Mouse (Mus musculus) kidney, embryonic 15.5 days (tissue): ENCODE data around the gene Rinl. TPM values are rescaled to one million over a fixed set of nuclear protein-coding genes. Genes with fewer than 3 reads are reported as not detected.

Experiments used
- ATAC-seq: fragments of 200-750 bp; cut with Nextera tagmentation; replicated peaks from 2 replicates; pipeline ENCODE4 v1.8.0; 2017; ENCODE audit warnings: moderate TSS enrichment; ENCODE audit not compliant: low FRiP score
- H3K27ac ChIP-seq: fragments of 300-500 bp; sonication (generic); 2 replicates; pipeline ENCODE4 v1.5.1; 2015; ENCODE audit warnings: mild to moderate bottlenecking, inconsistent platforms
- H3K27me3 ChIP-seq: fragments of 300-500 bp; sonication (generic); 2 replicates; pipeline ENCODE4 v1.6.1; 2015; ENCODE audit warnings: inconsistent platforms
- H3K36me3 ChIP-seq: fragments of 300-500 bp; sonication (generic); 2 replicates; pipeline ENCODE4 v1.6.1; 2015; ENCODE audit warnings: inconsistent platforms
- H3K4me1 ChIP-seq: fragments of 300-500 bp; sonication (generic); 2 replicates; pipeline ENCODE4 v1.6.1; 2015; ENCODE audit warnings: inconsistent platforms
- H3K4me2 ChIP-seq: fragments of 300-500 bp; sonication (generic); 2 replicates; pipeline ENCODE4 v1.6.1; 2015; ENCODE audit warnings: moderate library complexity, mild to moderate bottlenecking, inconsistent platforms
- H3K4me3 ChIP-seq: fragments of 300-500 bp; sonication (generic); replicated peaks from 2 replicates; pipeline ENCODE4 v1.5.1; 2015; ENCODE audit warnings: mild to moderate bottlenecking, inconsistent platforms
- H3K9ac ChIP-seq: fragments of 300-500 bp; sonication (generic); 2 replicates; pipeline ENCODE4 v1.6.1; 2015; ENCODE audit warnings: mild to moderate bottlenecking, inconsistent platforms
- H3K9me3 ChIP-seq: fragments of 300-500 bp; sonication (generic); replicated peaks from 2 replicates; pipeline ENCODE4 v1.6.1; 2016; ENCODE audit warnings: inconsistent platforms
- WGBS: fragments of 180-500 bp; shearing (Covaris S2); methylation state at CpG from one replicate; pipeline ENCODE4 v1.1.7; 2015; ENCODE audit warnings: mixed read lengths; 5-methylcytosine and 5-hydroxymethylcytosine counted together
- polyA plus RNA-seq: library from polyadenylated mRNA; unstranded; fragments of >200 nt; fragmentation: Nextera tagmentation; extraction: Ambion mirVana; gene quantifications from 2 replicates; pipeline ENCODE4 v1.2.1, GENCODE M21; 2015

Rinl gene
- polyA plus RNA-seq, 1 experiment from 2014 or later, result 7.4 TPM

GRCm38 (mm10) chr7:28830981-28831380 lies 42.2 kb downstream of the Rinl start:
- Histone ChIP-seq H3K4me3 (no peak overlapping the region), H3K36me3 (peaks cover 33% of the 10 kb centered on the region), H3K9me3 (no peaks in the 10 kb centered on the region), H3K27ac (no peak overlapping the region), H3K4me2 (no peak overlapping the region), H3K27me3 (no peaks in the 10 kb centered on the region), H3K9ac (no peak overlapping the region), H3K4me1 (peaks cover 13% of the 10 kb centered on the region)
- 95% methylated on average over 5 of the region's 5 CpGs for WGBS
- ATAC-seq, result 0 out of 2 replicates have a peak, but pooled peaks have one; percentile 9

- H3K4me3 ChIP-seq, result no peak overlapping the region
- peaks cover 33% of the 10 kb centered on the region for H3K36me3 ChIP-seq
- H3K4me1 ChIP-seq, result peaks cover 7% of the 10 kb centered on the region; the same call in 1 of the 2 replicates
- H3K4me2 ChIP-seq, result no peak overlapping the region
- H3K9ac ChIP-seq, result no peak overlapping the region
- 90% methylated on average over 17 of the region's 17 CpGs for WGBS
- no peak overlapping the region for H3K27ac ChIP-seq
- H3K27me3 ChIP-seq, result no peaks in the 10 kb centered on the region
- H3K9me3 ChIP-seq, result no peaks in the 10 kb centered on the region
- no peak for ATAC-seq
Measured at GRCm38 (mm10) chr7:28831411-28832125, 42.8 kb downstream of the Rinl start.

- no peak overlapping the region for H3K27ac ChIP-seq
- WGBS, result 62% methylated on average over 6 of the region's 6 CpGs
- ATAC-seq, result no peak
Measured at GRCm38 (mm10) chr7:28832137-28832536, 43.4 kb downstream of the Rinl start.

GRCm38 (mm10) chr7:28833723-28834347 lies 45.1 kb downstream of the Rinl start, which contains the start of gene Lgals4:
Gene Lgals4 (plus strand): TSS chr7:28833854.
- no peaks in the 10 kb centered on the region for H3K9me3 ChIP-seq
- H3K27ac ChIP-seq, result no peak within 1 kb of the TSS
- H3K27me3 ChIP-seq, result no peaks in the 10 kb centered on the region
- no peak within 1 kb of the TSS for H3K9ac ChIP-seq
- H3K36me3 ChIP-seq, result peaks cover 30% of the 10 kb centered on the region
- ATAC-seq, result no peak
- no peaks in the 10 kb centered on the region for H3K4me1 ChIP-seq
- no peak within 1 kb of the TSS for H3K4me2 ChIP-seq
- H3K4me3 ChIP-seq, result no peak within 1 kb of the TSS
- WGBS, result 87% methylated on average over 6 of the region's 6 CpGs

More at GRCm38 (mm10) chr7:28832137-28832536, 43.4 kb downstream of the Rinl start:
- peaks cover 33% of the 10 kb centered on the region for H3K36me3 ChIP-seq
- no peak overlapping the region for H3K4me2 ChIP-seq
- H3K9me3 ChIP-seq, result no peaks in the 10 kb centered on the region
- peaks cover 6% of the 10 kb centered on the region; the same call in 1 of the 2 replicates for H3K4me1 ChIP-seq
- no peaks in the 10 kb centered on the region for H3K27me3 ChIP-seq
- H3K9ac ChIP-seq, result no peak overlapping the region
- H3K4me3 ChIP-seq, result no peak overlapping the region

- H3K27ac ChIP-seq, result no peak overlapping the region
- ATAC-seq, result no peak
Measured at GRCm38 (mm10) chr7:28836936-28837335, 48.2 kb downstream of the Rinl start.

GRCm38 (mm10) chr7:28838331-28838730 lies 49.6 kb downstream of the Rinl start:
- H3K9ac ChIP-seq, result no peak overlapping the region
- no peak overlapping the region for H3K4me3 ChIP-seq
- H3K4me1 ChIP-seq, result no peaks in the 10 kb centered on the region
- no peaks in the 10 kb centered on the region for H3K36me3 ChIP-seq
- no peak for ATAC-seq
- H3K27ac ChIP-seq, result no peak overlapping the region
- no peaks in the 10 kb centered on the region for H3K9me3 ChIP-seq
- WGBS, result 65% methylated on average over 9 of the region's 9 CpGs
- H3K4me2 ChIP-seq, result no peak overlapping the region
- H3K27me3 ChIP-seq, result no peaks in the 10 kb centered on the region

More at GRCm38 (mm10) chr7:28836936-28837335, 48.2 kb downstream of the Rinl start:
- H3K27me3 ChIP-seq, result no peaks in the 10 kb centered on the region
- no peaks in the 10 kb centered on the region for H3K9me3 ChIP-seq
- H3K4me2 ChIP-seq, result no peak overlapping the region
- no peak overlapping the region for H3K4me3 ChIP-seq
- no peak overlapping the region for H3K9ac ChIP-seq
- H3K36me3 ChIP-seq, result peaks cover 2% of the 10 kb centered on the region
- no peaks in the 10 kb centered on the region for H3K4me1 ChIP-seq
- 80% methylated on average over 5 of the region's 5 CpGs for WGBS

- 46% methylated on average over 1 of the region's 1 CpGs for WGBS
- no peak for ATAC-seq
Measured at GRCm38 (mm10) chr7:28847273-28847672, 58.5 kb downstream of the Rinl start.

More at GRCm38 (mm10) chr7:28847273-28847672, 58.5 kb downstream of the Rinl start:
- no peak overlapping the region for H3K4me3 ChIP-seq
- H3K27me3 ChIP-seq, result no peaks in the 10 kb centered on the region
- no peaks in the 10 kb centered on the region for H3K36me3 ChIP-seq
- no peak overlapping the region for H3K4me2 ChIP-seq
- no peak overlapping the region for H3K9ac ChIP-seq
- peaks cover 8% of the 10 kb centered on the region; the same call in 1 of the 2 replicates for H3K4me1 ChIP-seq
- no peak overlapping the region for H3K27ac ChIP-seq
- H3K9me3 ChIP-seq, result no peaks in the 10 kb centered on the region

Other genes starting within 250 kb of the Rinl start
- gene Sycn, start 248.1 kb upstream of the Rinl start, polyA plus RNA-seq, result not detected in 2 replicates
- gene Nccrp1, start 241.7 kb upstream of the Rinl start, polyA plus RNA-seq, result 0.14 TPM in 1 of 2 replicates, not detected in the other
- 28.8 and 33.6 TPM in 2 replicates for gene Samd4b, start 190.8 kb upstream of the Rinl start, polyA plus RNA-seq
- gene Pak4, start 190.8 kb upstream of the Rinl start, polyA plus RNA-seq, result 63.9 and 72.1 TPM in 2 replicates
- gene Acp7, start 157.6 kb upstream of the Rinl start, polyA plus RNA-seq, result not detected in 2 replicates
- 5.4 and 9.1 TPM in 2 replicates for gene Fbxo27, start 96.1 kb upstream of the Rinl start, polyA plus RNA-seq
- 8.2 and 9.2 TPM in 2 replicates for gene Fbxo17, start 72.2 kb upstream of the Rinl start, polyA plus RNA-seq
- gene Mrps12, start 47.1 kb upstream of the Rinl start, polyA plus RNA-seq, result 144 and 152 TPM in 2 replicates
- gene Sars2, start 47.0 kb upstream of the Rinl start, polyA plus RNA-seq, result 30.0 and 30.8 TPM in 2 replicates
- not detected in 2 replicates for gene Ccer2, start 32.8 kb upstream of the Rinl start, polyA plus RNA-seq
- 57.2 and 67.6 TPM in 2 replicates for gene Sirt2, start 22.2 kb upstream of the Rinl start, polyA plus RNA-seq
- gene Nfkbib, start 21.5 kb upstream of the Rinl start, polyA plus RNA-seq, result 41.6 and 45.2 TPM in 2 replicates
- 264 and 265 TPM in 2 replicates for gene Hnrnpl, start 19.6 kb downstream of the Rinl start, polyA plus RNA-seq
- gene Ech1, start 36.2 kb downstream of the Rinl start, polyA plus RNA-seq, result 154 and 164 TPM in 2 replicates
- gene Lgals4, start 44.9 kb downstream of the Rinl start, polyA plus RNA-seq, result 12.0 and 32.1 TPM in 2 replicates
- 1.9 and 3.1 TPM in 2 replicates for gene Lgals7, start 74.9 kb downstream of the Rinl start, polyA plus RNA-seq
- gene Capn12, start 92.5 kb downstream of the Rinl start, polyA plus RNA-seq, result 0.36 and 0.64 TPM in 2 replicates
- gene Actn4, start 173.4 kb downstream of the Rinl start, polyA plus RNA-seq, result 288 and 312 TPM in 2 replicates
- gene Eif3k, start 192.9 kb downstream of the Rinl start, polyA plus RNA-seq, result 401 and 402 TPM in 2 replicates
- 9.0 and 9.6 TPM in 2 replicates for gene Map4k1, start 193.1 kb downstream of the Rinl start, polyA plus RNA-seq